Mouse (Mus musculus) bone marrow, adult 2 months (tissue): ENCODE results near the gene 1700020D05Rik. TPM values are rescaled to one million over a fixed set of nuclear protein-coding genes. Genes with fewer than 3 reads are reported as not detected.

Experiments used
- H3K27ac ChIP-seq: fragments of 200-500 bp; 2 replicates; pipeline ENCODE4 v1.5.1; 2012; ENCODE audit warnings: low read depth, mild to moderate bottlenecking, control low read depth, inconsistent platforms, low read length; ENCODE audit not compliant: control insufficient read depth, poor library complexity, insufficient read depth
- H3K4me1 ChIP-seq: fragments of 200-500 bp; 2 replicates; pipeline ENCODE4 v1.6.1; 2011; ENCODE audit warnings: low read length; ENCODE audit not compliant: control insufficient read depth, insufficient read depth
- H3K4me3 ChIP-seq: fragments of 200-500 bp; replicated peaks from 2 replicates; pipeline ENCODE3; 2011; ENCODE audit warnings: mild to moderate bottlenecking, low read depth, low read length, control low read depth; ENCODE audit not compliant: control insufficient read depth
- CTCF ChIP-seq: fragments of 200-500 bp; IDR thresholded peaks from 2 replicates; pipeline ENCODE4 v1.5.1; 2011; ENCODE audit warnings: low read length, control low read depth; ENCODE audit not compliant: control insufficient read depth, insufficient read depth
- POLR2A ChIP-seq: fragments of 200-500 bp; IDR thresholded peaks from 2 replicates; pipeline ENCODE4 v1.6.1; 2011; ENCODE audit warnings: low read depth, mild to moderate bottlenecking, control low read depth, low read length, borderline replicate concordance; ENCODE audit not compliant: control insufficient read depth
- WGBS: fragments of 180-500 bp; shearing (Covaris S2); methylation state at CpG from one replicate; pipeline ENCODE4 v1.1.7; 2018; 5-methylcytosine and 5-hydroxymethylcytosine counted together
- polyA plus RNA-seq: library from polyadenylated mRNA; stranded (reverse); fragments of >200 nt; gene quantifications from 2 replicates; pipeline ENCODE4 v1.2.4, GENCODE M21; 2011; ENCODE audit warnings: low replicate concordance; ENCODE audit not compliant: missing spikeins, insufficient read depth, insufficient read length

1700020D05Rik gene
- polyA plus RNA-seq, 1 experiment: 4.0 TPM

DNA sequence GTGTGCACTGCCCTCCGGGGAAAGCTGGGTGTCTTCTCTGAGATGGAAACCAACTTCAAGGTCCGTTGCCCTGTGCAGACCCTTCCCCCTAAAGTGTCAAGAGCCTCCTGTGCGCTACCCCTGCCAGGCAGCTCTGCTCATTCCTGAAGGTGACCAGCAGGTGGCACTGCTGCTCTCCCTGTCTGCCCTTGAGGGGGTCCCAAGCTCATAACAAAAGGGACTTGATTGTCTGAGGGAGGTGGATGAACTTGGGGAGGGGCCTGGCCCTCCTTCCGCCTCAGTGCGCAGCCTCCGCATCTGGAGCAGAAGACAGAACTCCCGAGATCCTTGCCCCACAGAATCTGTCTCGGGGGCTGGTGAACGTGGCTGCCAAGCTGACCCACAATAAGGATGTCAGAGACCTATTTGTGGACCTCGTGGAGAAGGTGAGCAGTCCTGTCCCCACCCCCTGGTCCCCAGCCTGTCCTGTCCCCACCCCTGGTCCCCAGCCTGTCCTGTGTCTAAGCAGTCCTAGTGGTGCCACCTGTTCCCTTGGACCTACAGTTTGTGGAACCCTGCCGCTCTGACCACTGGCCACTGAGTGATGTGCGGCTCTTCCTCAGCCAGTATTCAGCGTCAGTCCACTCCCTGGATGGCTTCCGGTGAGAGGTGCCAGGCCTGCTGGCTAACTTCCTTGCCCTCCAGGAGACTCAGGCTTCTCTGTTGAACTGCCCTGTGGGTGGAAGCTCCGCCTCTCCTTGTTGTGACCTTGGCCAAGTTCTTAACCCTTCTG, 39.6 kb downstream of the 1700020D05Rik start:
- 68% methylated on average over 15 of the region's 15 CpGs for whole genome bisulfite sequencing
- H3K4me1 ChIP-seq: no peaks in the 10 kb centered on the region
- H3K27ac ChIP-seq: no peak overlapping the region
- TF ChIP-seq CTCF: peak; percentile 86
- TF ChIP-seq POLR2A: 0 out of 2 replicates have a peak, but pooled peaks have one; percentile 9
- H3K4me3 ChIP-seq: no peak overlapping the region

DNA sequence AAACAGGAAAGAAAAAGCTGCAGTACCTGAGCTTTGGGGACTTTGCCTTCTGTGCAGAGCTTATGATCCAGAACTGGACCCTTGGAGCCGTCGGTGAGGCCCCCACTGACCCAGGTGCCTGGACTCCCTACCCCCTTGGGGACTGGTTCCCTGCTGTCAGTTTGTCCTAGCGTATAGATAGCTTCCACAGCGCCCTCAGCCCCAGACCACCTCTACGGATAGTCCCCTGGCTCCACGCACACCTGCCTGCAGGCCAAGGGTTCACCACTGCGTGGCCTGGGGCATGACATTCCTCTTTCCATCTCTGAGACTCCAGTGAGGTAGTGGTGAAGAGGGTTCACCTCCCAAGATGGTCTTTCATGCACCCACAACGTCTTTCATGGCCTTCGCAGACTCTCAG, 40.4 kb downstream of the 1700020D05Rik start:
- 89% methylated on average over 9 of the region's 9 CpGs for WGBS
- TF ChIP-seq POLR2A (no peak), CTCF (no peak)
- no peak overlapping the region for H3K27ac ChIP-seq
- H3K4me1 ChIP-seq: no peaks in the 10 kb centered on the region
- no peak overlapping the region for H3K4me3 ChIP-seq

DNA sequence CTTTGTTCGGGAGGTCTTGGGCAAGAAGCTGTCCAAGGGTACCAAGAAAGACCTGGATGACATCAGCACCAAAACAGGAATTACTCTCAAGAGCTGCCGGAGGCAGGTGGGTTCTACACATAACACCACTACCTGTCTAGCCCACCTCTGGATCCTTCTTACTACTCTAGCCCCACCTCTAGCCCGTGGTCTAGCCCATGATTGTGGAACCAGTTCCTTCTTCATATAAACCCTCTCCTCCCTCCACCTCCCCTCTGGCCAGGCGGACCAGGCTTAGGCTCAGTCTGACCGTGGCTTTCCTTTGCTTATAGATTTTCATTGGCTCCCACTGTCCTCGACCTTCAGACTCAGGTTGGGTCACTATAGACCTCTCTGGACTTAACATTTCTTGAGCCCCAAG, 42.2 kb downstream of the 1700020D05Rik start:
- H3K4me3 ChIP-seq: no peak overlapping the region
- H3K4me1 ChIP-seq: peaks cover 1% of the 10 kb centered on the region; the same call in 1 of the 2 replicates
- no peak for TF ChIP-seq POLR2A
- TF ChIP-seq CTCF: no peak
- H3K27ac ChIP-seq: no peak overlapping the region
- WGBS: 75% methylated on average over 6 of the region's 6 CpGs

DNA sequence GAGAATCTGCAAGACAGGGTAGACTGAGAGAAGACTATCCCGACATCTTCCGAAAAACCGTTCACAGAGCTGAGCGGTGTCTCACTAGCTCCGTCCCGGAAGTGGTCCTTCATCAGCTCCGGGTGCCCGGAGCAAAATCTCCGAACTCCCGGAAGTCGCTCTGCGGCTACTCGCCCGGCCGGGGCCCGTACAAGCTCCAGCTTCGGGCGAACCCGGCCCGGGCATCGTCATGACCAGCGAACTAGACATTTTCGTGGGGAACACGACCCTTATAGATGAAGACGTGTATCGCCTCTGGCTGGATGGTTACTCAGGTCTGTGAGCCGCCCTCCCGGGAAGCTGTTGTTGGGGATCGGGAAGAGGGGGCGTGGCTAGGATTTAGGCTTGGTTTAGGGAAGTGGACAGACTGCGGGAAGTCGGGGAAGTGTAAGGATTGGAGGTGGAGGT, 43.1 kb downstream of the 1700020D05Rik start, which contains the start of gene Fibp:
Gene Fibp (plus strand): TSS at position 151 of the 447 bp plus-strand sequence.
- H3K4me3 ChIP-seq: peak within 1 kb of the TSS; percentile 93
- peak; percentile 59; the same call in 1 of the 2 replicates for TF ChIP-seq POLR2A
- TF ChIP-seq CTCF: no peak
- H3K27ac ChIP-seq: peak within 1 kb of the TSS; percentile 22; the same call in 1 of the 2 replicates
- peaks cover 1% of the 10 kb centered on the region; the same call in 1 of the 2 replicates for H3K4me1 ChIP-seq
- WGBS: under 1% methylated on average over 32 of the region's 32 CpGs

DNA sequence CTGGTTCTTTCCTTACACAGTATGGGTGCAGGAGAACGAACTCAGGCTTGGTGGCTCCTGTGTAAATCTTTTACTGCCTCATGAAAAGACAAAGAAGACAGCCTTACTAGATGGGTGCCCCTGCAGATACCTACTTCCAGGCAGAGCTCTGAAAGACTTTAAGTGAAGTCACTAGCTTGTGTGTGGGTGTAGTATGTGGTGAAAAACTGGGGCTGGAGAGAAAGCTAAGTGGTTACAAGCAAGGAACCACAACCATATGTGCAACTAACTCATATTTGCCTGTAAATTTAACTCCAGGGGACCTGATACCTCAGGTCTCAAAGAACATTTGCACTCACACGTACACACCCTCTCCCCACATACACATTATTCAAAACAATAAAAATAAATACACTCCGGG, 43.7 kb downstream of the 1700020D05Rik start:
- TF ChIP-seq POLR2A (no peak), CTCF (no peak)
- H3K27ac ChIP-seq: no peak overlapping the region
- WGBS: 30% methylated on average over 3 of the region's 3 CpGs
- peaks cover 1% of the 10 kb centered on the region; the same call in 1 of the 2 replicates for H3K4me1 ChIP-seq
- no peak overlapping the region for H3K4me3 ChIP-seq

- Histone ChIP-seq H3K27ac (no peak overlapping the region), H3K4me1 (peaks cover 1% of the 10 kb centered on the region; the same call in 1 of the 2 replicates), H3K4me3 (no peak overlapping the region)
- TF ChIP-seq POLR2A (no peak), CTCF (no peak)
- WGBS: 71% methylated on average over 7 of the region's 7 CpGs
These were observed 44.6 kb downstream of the 1700020D05Rik start for GRCm38 (mm10) chr19:5459019-5459418.

DNA sequence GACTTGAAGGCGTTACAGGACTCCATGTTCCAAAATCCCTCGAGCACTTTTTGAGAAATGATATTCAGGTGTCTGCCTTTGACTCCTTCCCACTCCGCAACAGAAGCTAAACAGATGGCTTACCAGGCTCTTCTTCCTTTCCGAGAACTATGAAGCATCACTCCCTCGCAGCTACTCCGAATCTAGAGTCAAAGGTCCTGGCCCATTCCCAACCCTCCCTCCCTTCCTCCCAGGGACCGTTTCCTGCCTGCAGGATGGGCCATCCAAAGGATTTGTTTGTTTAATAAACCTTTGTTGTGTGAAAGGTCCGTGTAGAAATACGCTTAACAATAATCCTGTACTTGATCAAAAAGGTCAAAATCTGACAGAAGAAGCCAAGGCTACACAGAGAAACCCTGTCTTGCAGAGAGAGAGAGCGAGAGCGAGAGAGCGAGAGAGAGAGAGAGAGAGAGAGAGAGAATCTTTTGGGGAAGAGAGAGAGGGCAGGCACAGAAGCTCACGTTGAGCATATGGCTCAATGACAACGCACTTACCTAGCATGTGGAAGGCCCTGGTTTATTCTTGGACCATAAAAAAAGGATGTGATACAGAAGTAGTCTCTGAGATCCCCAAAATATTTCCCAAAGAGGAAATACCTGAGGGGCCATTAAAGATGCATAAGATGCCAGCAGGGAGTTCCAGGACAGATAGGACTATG, 45.7 kb downstream of the 1700020D05Rik start, which contains the start of gene Ccdc85b:
Gene Ccdc85b (minus strand): TSS at position 149 of the 697 bp plus-strand sequence.
- peak within 1 kb of the TSS; percentile 86 for H3K27ac ChIP-seq
- H3K4me1 ChIP-seq: peaks cover 1% of the 10 kb centered on the region; the same call in 1 of the 2 replicates
- 11% methylated on average over 14 of the region's 14 CpGs for WGBS
- TF ChIP-seq CTCF (no peak), POLR2A (no peak)
- peak within 1 kb of the TSS; percentile 73 for H3K4me3 ChIP-seq
